Mouse (Mus musculus) bone marrow, adult 2 months (tissue): Measurements from ENCODE around the gene Rtp3.

Experiments used
- CTCF ChIP-seq: fragments of 200-500 bp; IDR thresholded peaks from 2 replicates; pipeline ENCODE4 v1.5.1; 2011; ENCODE audit warnings: low read length, control low read depth; ENCODE audit not compliant: control insufficient read depth, insufficient read depth
- POLR2A ChIP-seq: fragments of 200-500 bp; IDR thresholded peaks from 2 replicates; pipeline ENCODE4 v1.6.1; 2011; ENCODE audit warnings: low read depth, mild to moderate bottlenecking, control low read depth, low read length, borderline replicate concordance; ENCODE audit not compliant: control insufficient read depth

- no peak for TF ChIP-seq CTCF
- no peak for TF ChIP-seq POLR2A
Observed at GRCm38 (mm10) chr9:110993281-110993709, 2.9 kb upstream of the Rtp3 start.
